Mouse (Mus musculus): ENCODE measurements around the gene Fam214a. TPM values are rescaled to one million over a fixed set of nuclear protein-coding genes. Genes with fewer than 3 reads are reported as not detected.

Gene Fam214a
- total RNA-seq, 2 experiments from 2014 or later = 21.0 to 29.4 TPM

DNA sequence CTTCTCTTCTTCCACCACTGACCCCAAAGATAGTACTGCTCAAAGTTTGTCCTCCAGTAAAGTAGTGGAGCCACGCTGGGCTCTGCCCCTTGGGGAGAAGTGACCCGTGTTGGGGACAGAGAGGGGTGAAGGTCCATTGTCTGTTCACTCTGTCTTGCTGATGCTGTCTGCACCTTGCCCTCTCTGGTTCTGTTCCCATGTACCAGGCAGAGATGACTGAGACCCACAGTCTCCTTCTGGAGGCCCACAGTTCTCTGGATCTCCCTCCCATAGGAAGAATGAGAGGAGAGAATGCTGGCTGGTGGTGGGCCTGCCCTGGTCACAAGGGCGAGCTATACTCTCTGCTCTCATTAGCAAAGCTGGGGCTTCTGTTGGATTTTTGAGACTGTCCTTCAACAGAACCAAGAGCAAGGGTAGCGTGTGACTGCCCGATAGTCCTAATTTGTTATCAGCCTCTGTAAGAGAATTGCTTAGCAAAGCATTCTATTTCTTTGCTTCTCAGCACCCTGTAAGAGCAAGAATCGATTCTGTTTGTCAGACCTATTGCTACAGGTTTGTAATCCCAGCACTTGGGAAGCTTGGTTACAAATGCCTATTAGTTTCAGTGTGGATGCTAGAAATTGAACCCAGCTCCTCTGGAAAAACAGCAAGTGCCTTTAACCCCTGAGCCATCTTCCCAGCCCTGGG, 29.2 kb upstream of the Fam214a start:
- intact Hi-C loops (cut with DNase I) = no loop called here
- no peak overlapping the region for H3K27ac ChIP-seq
- DNase-seq = no peak
- no peak for TF ChIP-seq CTCF (IDR thresholded peaks at IDR 0.05)
- no peak overlapping the region for H3K4me3 ChIP-seq

DNA sequence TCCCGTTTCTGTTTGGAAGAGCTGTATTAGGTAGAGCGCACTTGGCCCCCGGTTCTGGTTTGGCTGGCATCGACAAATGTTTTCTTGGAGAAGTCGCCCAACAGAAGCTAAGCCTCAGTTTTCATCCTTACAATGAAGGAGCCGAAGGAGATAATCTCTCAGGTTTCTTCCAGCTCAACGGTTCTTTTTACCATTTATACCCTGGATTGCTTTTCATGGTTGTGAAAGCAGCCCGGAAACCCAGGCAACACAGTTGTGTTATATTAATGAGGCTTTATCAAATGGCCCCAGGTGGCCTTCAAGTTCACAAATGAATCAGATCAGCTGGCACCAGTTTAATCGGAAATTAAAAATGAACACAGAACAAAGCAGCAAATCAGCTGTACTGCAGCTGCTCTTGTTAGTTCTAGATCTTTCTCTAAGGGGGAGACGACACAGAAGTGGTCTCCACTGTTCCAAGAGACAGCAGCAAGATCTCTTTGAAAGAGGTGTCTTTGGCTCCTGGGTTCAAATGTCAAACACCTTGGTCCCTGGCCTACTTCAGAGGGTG, 27.4 kb upstream of the Fam214a start:
- intact Hi-C loops (cut with DNase I) = no loop called here
- Histone ChIP-seq H3K4me3 (no peak overlapping the region), H3K27ac (no peak overlapping the region)
- no peak for DNase-seq
- TF ChIP-seq CTCF (IDR thresholded peaks at IDR 0.05) = no peak

DNA sequence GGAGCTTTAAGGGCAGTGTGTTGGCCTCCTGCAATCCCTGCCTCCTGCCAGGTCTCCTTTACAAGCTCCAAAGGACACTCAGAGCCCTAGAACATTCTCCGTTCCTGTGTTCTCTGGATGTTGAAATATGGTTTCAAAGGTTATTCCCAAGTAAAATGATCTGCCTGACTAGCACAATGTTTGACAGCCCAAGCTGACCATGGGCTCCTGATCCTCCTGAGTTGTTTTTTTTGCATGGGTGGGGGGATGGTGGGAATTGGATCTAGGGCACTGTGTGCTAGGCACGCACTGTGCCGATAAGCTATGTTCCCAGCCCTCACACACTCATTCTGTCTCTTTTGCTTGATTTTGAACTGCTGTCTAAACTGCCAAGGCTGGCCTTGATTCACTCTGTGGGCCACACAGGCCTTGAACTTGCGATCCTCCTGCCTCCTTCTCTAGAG, 22.7 kb upstream of the Fam214a start:
- no peak for TF ChIP-seq CTCF (IDR thresholded peaks at IDR 0.05)
- Histone ChIP-seq H3K27ac (no peak overlapping the region), H3K4me3 (no peak overlapping the region)
- DNase-seq = no peak
- intact Hi-C loops (cut with DNase I) = no loop called here

DNA sequence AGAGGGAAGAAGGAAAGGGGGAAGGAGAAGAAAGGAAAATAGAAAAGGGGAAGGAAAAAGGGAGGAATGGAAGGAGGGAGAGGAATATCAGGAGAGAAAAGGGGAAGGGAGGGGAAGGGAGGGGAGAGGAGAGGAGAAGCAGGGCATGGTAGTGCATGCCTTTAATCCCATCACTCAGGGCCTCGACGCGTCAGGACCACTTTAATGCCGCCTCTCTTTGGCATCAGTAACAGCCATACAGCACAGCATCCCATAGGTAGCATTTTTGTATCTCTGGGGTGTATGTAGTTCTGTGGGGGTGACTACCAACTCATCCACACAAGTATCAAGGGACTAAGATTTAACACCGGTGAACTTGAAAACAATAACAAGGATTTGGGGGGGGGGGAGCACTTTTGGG, 22.0 kb upstream of the Fam214a start:
- intact Hi-C loops (cut with DNase I) = no loop called here
- DNase-seq = no peak
- Histone ChIP-seq H3K27ac (no peak overlapping the region), H3K4me3 (no peak overlapping the region)
- TF ChIP-seq CTCF (IDR thresholded peaks at IDR 0.05) = no peak

DNA sequence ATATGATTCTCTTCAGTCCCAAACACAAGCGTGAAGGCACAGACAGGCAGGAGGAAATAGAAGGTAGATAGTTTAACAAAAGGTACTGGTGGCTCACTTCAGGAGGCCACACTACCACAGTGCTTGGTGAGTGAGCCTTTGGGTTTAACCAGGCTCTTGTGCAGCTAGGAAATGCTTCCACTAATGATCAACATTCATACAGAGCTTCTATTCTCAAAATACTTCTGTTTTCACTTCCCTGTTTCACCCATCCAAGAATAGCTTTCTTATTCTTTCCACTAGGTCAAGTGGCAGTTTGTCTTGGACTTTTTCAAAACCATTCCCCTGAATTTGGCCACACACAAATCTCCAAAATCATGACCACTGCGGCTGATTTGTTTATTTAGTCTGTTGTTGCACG, 17.4 kb upstream of the Fam214a start:
- TF ChIP-seq CTCF (IDR thresholded peaks at IDR 0.05) = no peak
- intact Hi-C loops (cut with DNase I) = no loop called here
- Histone ChIP-seq H3K4me3 (no peak overlapping the region), H3K27ac (peak overlapping the region; percentile 16; the same call in 1 of the 2 replicates)
- no peak for DNase-seq

DNA sequence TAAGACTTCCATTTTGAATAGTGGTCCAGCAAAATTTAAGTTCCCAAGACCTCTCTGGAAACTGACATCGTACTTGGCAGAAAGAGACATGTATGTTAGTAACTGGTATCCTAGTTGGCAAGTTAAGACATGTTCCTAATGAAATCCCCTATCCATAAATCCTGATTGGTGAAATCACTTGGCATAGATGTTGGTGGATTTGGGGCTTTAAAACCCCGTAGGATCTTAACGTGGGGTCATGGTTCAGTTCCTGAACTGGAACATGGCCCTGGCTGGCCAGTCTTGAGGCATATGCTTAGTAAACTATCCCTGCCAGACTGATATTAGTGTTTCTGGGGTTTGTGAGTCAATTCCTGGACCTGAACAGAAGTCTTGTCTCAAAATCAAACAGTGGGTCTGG, 14.9 kb upstream of the Fam214a start:
- DNase-seq = no peak
- intact Hi-C loops (cut with DNase I) = no loop called here
- no peak overlapping the region for H3K4me3 ChIP-seq
- no peak for TF ChIP-seq CTCF (IDR thresholded peaks at IDR 0.05)
- no peak overlapping the region for H3K27ac ChIP-seq

DNA sequence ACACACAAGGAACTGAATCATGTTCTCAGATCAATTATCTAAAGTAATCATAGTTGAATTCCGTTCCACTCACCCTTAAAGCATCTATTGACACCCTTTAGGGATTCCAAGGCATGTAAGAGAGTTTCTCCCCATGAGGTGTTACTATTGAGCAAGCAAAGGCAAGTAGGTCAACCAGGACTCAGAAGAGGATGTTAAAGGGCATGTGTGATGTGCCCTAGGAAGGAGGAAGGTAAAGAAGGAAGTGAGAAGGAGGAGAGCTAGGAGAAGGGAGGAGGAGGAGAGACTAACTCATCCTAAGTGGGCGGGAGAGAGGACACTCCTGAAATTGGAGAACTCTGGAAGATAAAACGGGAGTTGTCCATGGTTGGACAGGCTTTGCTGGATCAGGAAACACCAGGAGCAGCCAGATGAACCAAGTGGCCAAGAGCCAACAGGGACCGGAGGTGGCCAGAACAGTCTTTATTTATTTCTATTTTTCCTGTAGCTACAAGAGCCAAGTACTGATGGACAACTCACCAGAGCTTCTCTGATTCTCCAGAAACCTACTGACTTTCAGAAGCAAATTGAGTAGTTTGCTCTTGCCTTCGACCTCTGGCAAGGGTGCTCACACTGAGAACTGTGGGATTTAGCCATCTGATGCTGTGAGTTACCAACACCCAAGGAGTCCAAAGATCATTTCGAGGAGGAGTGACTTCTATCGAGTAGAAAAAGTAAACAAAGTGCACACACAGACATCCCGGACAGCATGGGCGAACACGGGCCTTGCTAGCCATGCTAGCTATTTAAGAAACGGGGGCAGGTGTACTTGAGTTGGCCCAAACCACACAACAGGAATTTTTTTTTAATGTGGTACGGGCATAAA, 13.8 kb upstream of the Fam214a start:
- intact Hi-C loops (cut with DNase I) = no loop called here
- DNase-seq = peak; percentile 52
- H3K27ac ChIP-seq = peak overlapping the region; percentile 28; the same call in 1 of the 2 replicates

DNA sequence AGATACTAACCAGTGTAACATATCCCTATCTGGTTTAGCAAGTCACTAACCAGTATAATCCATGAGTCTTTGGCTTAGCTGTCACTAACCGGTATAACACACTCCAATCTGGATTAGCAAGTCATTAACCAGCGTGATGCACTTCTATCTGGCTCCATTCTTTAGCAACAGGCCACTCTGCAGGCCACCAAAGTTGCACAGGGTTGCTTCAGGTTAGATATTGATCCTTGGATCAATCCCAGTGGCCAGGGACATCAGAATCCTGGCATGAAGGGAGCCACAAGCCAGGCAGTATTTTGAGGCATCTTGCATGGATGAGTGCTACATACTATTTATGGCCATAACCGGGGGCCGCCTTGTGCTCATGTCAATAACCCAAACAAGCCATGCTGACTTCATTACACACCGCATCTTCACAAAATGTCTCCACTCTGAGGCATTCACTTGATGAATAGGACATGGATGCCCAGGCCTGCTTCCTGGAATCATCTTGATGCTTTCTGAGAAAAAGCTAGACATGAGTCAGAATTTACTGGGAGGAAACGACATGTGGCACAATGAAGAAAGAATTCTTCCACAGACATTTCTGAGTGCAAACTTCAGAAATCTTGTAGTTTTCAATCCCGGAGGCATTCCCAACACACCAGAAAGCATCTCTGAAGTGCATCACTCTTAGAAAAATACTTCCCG, 5.8 kb upstream of the Fam214a start:
- DNase-seq = no peak
- Histone ChIP-seq H3K27ac (no peak overlapping the region), H3K4me3 (no peak overlapping the region)
- intact Hi-C loops (cut with DNase I) = no loop called here
- no peak for TF ChIP-seq CTCF (IDR thresholded peaks at IDR 0.05)

More for the DNA sequence above, 13.8 kb upstream of the Fam214a start:
- no peak overlapping the region for H3K4me3 ChIP-seq
- TF ChIP-seq CTCF (IDR thresholded peaks at IDR 0.05) = no peak

DNA sequence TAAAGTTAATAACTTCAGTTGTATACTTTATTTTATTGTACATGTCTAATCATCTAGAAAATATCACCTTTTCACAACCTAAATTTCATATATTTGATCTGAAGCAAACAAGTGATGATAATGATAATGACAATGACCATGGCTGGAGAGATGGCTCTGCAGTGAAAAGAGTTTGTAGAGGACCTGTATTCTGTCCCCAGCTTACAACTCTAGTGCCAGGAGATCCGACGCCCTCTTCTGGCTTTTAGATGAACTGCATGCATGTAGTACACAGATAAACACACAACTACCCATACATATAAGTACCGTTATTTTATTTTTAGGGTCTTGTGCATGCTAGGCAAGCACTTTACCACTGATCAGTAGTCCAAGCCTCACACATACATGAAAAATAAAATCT, 1.2 kb upstream of the Fam214a start:
- Histone ChIP-seq H3K27ac (no peak overlapping the region; the same call in 1 of the 2 replicates), H3K4me3 (no peak overlapping the region)
- intact Hi-C loops (cut with DNase I) = loop anchor here (5.0 kb wide), 2 partner anchors 39 to 41 kb away; no protein-coding TSS in a partner anchor
- no peak for DNase-seq
- TF ChIP-seq CTCF (IDR thresholded peaks at IDR 0.05) = peak; percentile 46

DNA sequence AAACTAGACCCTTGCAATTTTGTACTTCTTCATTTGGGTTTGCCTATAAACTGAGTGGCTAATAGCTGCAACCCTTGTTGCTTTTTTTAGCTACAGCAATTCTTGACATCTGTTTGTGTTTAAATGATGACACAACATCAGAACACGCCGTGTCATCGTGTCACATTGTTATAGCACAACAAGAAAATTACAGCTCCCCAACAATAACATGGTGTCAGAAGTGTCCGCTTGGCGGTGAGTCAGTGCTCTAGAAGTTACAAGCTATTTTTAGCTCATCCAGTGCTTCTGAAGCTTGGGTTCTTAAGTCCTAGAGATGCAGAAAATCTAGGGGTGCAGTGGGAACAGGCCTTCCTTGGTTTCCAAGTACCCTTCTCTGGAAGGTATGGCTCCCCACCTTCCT, 578 bp upstream of the Fam214a start:
- intact Hi-C loops (cut with DNase I) = loop anchor here (2.0 to 5.0 kb wide), 3 partner anchors 23 to 40 kb away; no protein-coding TSS in a partner anchor
- no peak for DNase-seq
- Histone ChIP-seq H3K4me3 (peak overlapping the region; percentile 86), H3K27ac (peak overlapping the region; percentile 100)
- TF ChIP-seq CTCF (IDR thresholded peaks at IDR 0.05) = no peak

DNA sequence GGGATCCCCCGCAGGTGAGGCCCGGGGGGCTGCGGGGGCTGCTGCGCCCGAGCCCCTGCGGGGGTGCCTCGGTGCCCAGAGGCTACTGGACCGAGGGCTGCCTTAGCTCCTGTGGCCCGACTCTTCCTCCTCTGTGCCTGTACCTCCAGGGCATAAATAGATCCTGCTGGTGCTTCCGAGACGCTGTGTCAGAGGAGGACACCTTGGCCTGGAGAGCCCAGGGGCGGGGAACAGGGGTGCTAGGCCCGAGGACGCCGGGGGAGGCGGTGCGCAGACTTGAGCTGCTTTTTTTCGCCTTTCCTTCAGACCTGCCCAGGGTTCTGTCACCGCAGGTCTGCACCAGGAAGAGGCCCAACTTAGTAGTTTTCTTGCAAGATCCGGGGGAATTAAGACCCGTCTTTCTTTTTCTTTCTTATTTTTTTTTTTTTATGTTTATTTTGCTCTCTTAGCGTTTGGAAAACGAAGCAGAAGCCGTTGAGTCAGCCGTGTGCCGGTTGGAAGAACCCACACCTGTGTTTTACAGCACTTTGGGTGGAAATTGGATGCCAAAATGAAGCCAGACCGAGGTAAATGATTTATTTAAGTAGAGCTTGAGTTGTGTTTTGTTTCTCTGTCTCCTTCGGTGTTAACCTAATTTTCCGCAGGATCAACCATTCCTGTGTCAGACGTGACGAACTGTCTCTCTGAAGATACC, 728 bp downstream of the Fam214a start:
- TF ChIP-seq CTCF (IDR thresholded peaks at IDR 0.05) = peak; percentile 54
- Histone ChIP-seq H3K27ac (peak overlapping the region; percentile 100), H3K4me3 (peak overlapping the region; percentile 86)
- intact Hi-C loops (cut with DNase I) = loop anchor here (2.0 to 5.0 kb wide), 3 partner anchors 21 to 41 kb away; no protein-coding TSS in a partner anchor
- peak; percentile 90 for DNase-seq

DNA sequence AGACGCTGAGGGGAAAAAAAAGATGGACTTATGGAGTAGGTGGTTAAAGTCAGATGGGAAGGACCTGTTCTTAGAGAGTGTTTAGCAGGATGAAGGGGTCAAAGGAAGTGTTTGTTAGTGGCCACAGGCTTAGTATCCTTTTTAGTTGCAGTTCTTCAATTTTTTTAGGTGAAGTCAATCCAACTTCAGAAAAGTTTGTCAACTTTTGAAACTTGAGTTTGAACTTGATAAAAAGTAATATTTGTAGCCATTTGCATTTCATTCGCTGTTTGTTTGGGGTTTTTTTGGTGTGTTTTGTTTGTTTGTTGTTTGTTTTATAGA, 1.2 kb downstream of the Fam214a start:
- TF ChIP-seq CTCF (IDR thresholded peaks at IDR 0.05) = no peak
- H3K4me3 ChIP-seq = peak overlapping the region; percentile 86
- no peak for DNase-seq
- intact Hi-C loops (cut with DNase I) = loop anchor here (2.0 to 5.0 kb wide), 3 partner anchors 21 to 42 kb away; no protein-coding TSS in a partner anchor
- peak overlapping the region; percentile 100 for H3K27ac ChIP-seq

Data from gastrocnemius, adult 2 months (tissue).